Mouse (Mus musculus) intestine, embryonic 15.5 days (tissue): ENCODE data around the gene Slc52a3. TPM values are rescaled to one million over a fixed set of nuclear protein-coding genes. Genes with fewer than 3 reads are reported as not detected.

Experiments used
- ATAC-seq: fragments of 200-750 bp; cut with Nextera tagmentation; 2 replicates; pipeline ENCODE4 v1.8.0; 2017; ENCODE audit warnings: moderate TSS enrichment, moderate library complexity
- H3K27ac ChIP-seq: fragments of 300-500 bp; sonication (generic); 2 replicates; pipeline ENCODE4 v1.5.1; 2015; ENCODE audit warnings: mild to moderate bottlenecking, inconsistent platforms
- H3K27me3 ChIP-seq: fragments of 300-500 bp; sonication (generic); replicated peaks from 2 replicates; pipeline ENCODE4 v1.6.1; 2015; ENCODE audit warnings: inconsistent platforms
- H3K36me3 ChIP-seq: fragments of 300-500 bp; sonication (generic); 2 replicates; pipeline ENCODE4 v1.6.1; 2015; ENCODE audit warnings: inconsistent platforms
- H3K4me1 ChIP-seq: fragments of 300-500 bp; sonication (generic); replicated peaks from 2 replicates; pipeline ENCODE4 v1.6.1; 2015; ENCODE audit warnings: inconsistent platforms
- H3K4me2 ChIP-seq: fragments of 300-500 bp; sonication (generic); replicated peaks from 2 replicates; pipeline ENCODE4 v1.6.1; 2015; ENCODE audit warnings: mild to moderate bottlenecking, inconsistent platforms
- H3K4me3 ChIP-seq: fragments of 300-500 bp; sonication (generic); replicated peaks from 2 replicates; pipeline ENCODE4 v1.5.1; 2015; ENCODE audit warnings: inconsistent platforms
- H3K9ac ChIP-seq: fragments of 300-500 bp; sonication (generic); 2 replicates; pipeline ENCODE4 v1.6.1; 2015; ENCODE audit warnings: inconsistent platforms
- H3K9me3 ChIP-seq: fragments of 300-500 bp; sonication (generic); 2 replicates; pipeline ENCODE4 v1.6.1; 2016; ENCODE audit warnings: inconsistent platforms
- WGBS: fragments of 180-500 bp; shearing (Covaris S2); methylation state at CpG from one replicate; pipeline ENCODE4 v1.1.7; 2015; 5-methylcytosine and 5-hydroxymethylcytosine counted together
- polyA plus RNA-seq: library from polyadenylated mRNA; unstranded; fragments of >200 nt; fragmentation: Nextera tagmentation; extraction: Ambion mirVana; gene quantifications from 2 replicates; pipeline ENCODE4 v1.2.1, GENCODE M21; 2015

The Slc52a3 gene
- 3.9 and 5.4 TPM in 2 replicates for polyA plus RNA-seq

DNA sequence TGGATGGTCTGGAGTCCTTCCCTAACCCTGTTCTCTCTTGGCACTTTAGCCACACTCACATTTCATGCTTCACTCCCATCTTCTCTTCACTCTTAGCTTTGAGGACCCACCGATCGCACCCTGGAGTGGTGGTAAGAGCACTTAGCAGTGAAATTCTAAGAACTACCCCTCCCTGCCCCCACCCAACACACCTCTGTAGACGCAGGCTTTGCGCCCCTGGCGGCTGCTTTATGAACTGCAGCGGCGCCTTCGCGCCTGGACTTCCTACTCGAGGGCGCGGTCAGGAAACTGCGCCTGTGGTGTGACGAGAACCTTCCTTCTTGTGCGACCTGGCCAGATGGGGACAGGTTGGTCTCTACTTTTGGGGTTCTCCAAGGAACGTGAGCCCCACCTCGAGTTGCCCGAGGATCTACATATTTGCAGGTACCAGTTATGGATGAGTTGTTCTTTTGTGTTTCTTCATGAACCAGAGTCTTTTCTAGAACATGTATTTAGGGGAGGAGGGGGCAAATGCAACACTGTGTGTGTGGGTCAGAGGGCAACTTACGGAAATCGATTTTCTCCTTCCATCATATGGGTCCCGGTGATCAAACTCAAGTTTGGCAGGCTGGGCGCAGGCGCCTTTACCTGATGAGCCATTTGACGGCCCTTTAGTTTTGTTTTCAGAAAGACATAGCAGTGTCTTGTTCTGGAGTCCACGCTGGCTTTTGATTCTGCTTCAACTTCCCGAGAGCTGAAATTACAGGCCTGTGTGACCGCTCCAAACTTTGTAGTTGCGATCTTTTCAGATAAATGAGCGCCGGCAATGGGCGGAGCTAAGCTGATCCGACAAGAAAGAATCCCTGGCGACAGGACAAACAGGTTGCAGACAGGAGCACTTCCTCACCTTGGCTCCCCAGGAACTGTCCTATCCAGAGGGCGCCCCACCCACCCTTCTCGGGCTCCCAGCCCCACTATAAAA, at the start of gene Slc52a3:
Gene Slc52a3 (plus strand): TSS at position 283 of the 961 bp plus-strand sequence.
- H3K27me3 ChIP-seq: peaks cover 11% of the 10 kb centered on the region
- H3K27ac ChIP-seq: no peak within 1 kb of the TSS

DNA sequence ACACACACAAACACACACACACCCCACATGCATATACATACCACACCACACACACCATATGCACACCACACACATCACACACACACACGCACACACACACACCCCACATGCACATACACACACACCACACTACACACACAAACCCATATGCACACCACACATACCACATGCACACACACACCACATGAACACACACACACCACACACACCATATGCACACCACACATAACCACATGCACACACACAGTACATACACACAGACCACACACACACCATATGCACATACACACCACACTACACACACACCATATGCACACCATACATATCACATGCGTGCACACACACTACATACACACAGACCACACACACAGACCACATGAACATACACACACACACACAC, 48.7 kb upstream of the Slc52a3 start:
- WGBS: 94% methylated on average over 2 of the region's 2 CpGs
- ATAC-seq: no peak
- no peak overlapping the region for H3K4me3 ChIP-seq
- no peaks in the 10 kb centered on the region for H3K9me3 ChIP-seq
- no peaks in the 10 kb centered on the region for H3K36me3 ChIP-seq
- no peak overlapping the region for H3K4me2 ChIP-seq
- H3K4me1 ChIP-seq: no peaks in the 10 kb centered on the region
- no peak overlapping the region for H3K27ac ChIP-seq
- no peak overlapping the region for H3K9ac ChIP-seq
- no peaks in the 10 kb centered on the region for H3K27me3 ChIP-seq

More for the DNA sequence above, at the start of gene Slc52a3:
- Histone ChIP-seq H3K4me1 (0 out of 2 replicates have a peak, but pooled peaks cover 11% of the 10 kb centered on the region), H3K4me3 (peak within 1 kb of the TSS; percentile 22), H3K36me3 (no peaks in the 10 kb centered on the region), H3K9me3 (no peaks in the 10 kb centered on the region), H3K9ac (no peak within 1 kb of the TSS), H3K4me2 (peak within 1 kb of the TSS; percentile 52)
- peak; percentile 67 for ATAC-seq
- WGBS: 8% methylated on average over 35 of the region's 35 CpGs

DNA sequence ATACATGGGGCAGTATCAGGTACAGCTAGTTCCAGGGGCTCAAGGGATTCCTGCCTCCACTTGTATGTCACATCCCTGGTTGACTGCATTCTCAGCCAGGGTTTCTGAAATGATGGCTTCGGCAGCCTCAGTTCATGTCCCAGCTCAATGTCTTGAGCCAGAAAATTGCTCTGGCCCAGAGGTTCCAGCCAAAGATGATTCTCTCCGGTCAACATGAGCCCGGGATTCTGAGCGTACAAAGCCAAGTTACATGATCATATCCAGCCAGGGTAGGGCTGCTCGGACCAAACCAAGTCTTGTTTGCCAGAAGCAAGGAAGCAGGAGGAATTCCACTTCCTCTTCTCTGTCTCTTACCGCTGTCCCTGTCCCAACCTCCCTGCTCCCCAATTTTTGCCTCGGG, 48.0 kb upstream of the Slc52a3 start:
- Histone ChIP-seq H3K27ac (no peak overlapping the region), H3K9ac (no peak overlapping the region), H3K4me2 (no peak overlapping the region), H3K4me3 (no peak overlapping the region), H3K4me1 (no peaks in the 10 kb centered on the region), H3K9me3 (no peaks in the 10 kb centered on the region), H3K36me3 (no peaks in the 10 kb centered on the region), H3K27me3 (no peaks in the 10 kb centered on the region)
- 76% methylated on average over 7 of the region's 7 CpGs for WGBS
- no peak for ATAC-seq

DNA sequence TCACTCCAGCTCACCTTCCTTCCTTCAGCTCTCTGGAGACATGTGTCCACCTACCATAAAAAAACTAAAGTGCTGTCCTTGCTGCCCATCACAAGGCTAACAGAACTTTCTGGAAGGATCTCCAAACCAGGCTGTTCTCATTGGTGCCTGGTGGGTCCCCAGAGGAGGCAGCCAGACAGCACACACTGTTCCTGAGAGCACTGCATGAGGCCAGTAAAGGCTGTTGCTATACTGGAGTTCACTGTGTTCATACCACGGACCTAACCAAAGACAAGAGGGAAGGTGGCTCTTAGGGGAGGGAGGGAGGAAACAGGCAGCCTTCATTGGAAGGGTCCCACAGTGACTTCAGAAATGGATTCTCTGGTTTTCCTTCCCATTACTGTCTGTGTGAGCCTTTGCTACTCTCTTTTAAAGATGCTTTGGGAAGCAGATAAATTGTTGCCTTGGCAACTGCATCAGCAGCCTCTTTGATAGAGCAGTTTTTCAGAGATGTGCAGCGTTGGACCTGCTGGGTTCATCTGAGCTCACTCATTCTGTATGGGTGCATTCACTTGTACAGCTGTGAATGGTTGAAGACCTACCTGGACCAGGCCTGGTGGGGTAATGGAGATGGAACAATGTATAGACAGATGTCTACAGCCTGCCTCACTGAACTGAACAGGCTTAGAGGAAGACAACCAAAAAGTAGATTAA, 47.1 kb upstream of the Slc52a3 start:
- ATAC-seq: no peak
- no peaks in the 10 kb centered on the region for H3K9me3 ChIP-seq
- H3K9ac ChIP-seq: no peak overlapping the region
- H3K27ac ChIP-seq: no peak overlapping the region
- no peak overlapping the region for H3K4me2 ChIP-seq
- no peaks in the 10 kb centered on the region for H3K27me3 ChIP-seq
- no peak overlapping the region for H3K4me3 ChIP-seq
- H3K4me1 ChIP-seq: no peaks in the 10 kb centered on the region
- WGBS: 70% methylated on average over 2 of the region's 2 CpGs
- no peaks in the 10 kb centered on the region for H3K36me3 ChIP-seq

DNA sequence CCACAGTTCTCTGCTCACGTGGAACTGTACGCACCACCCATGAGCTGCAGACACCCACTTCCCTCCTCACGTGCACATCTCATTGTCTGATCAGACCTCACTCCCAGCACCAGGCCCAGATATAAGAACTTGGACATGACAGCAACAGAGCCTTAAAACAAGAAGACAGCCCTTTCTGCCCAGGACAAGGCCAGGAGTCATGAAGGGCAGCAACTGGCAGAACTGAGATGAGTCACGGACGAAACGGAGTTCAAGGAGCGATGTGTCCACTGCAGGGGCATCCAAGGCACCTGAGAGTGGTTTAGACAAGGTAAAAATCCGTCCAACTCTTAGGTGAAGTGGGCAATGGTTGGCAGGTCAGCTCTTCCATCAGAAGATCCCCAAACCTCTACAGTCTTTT, 42.6 kb upstream of the Slc52a3 start:
- Histone ChIP-seq H3K27me3 (no peaks in the 10 kb centered on the region), H3K4me1 (no peaks in the 10 kb centered on the region), H3K4me3 (no peak overlapping the region), H3K9me3 (no peaks in the 10 kb centered on the region), H3K4me2 (no peak overlapping the region), H3K27ac (no peak overlapping the region), H3K9ac (no peak overlapping the region), H3K36me3 (no peaks in the 10 kb centered on the region)
- 85% methylated on average over 8 of the region's 8 CpGs for WGBS
- no peak for ATAC-seq

DNA sequence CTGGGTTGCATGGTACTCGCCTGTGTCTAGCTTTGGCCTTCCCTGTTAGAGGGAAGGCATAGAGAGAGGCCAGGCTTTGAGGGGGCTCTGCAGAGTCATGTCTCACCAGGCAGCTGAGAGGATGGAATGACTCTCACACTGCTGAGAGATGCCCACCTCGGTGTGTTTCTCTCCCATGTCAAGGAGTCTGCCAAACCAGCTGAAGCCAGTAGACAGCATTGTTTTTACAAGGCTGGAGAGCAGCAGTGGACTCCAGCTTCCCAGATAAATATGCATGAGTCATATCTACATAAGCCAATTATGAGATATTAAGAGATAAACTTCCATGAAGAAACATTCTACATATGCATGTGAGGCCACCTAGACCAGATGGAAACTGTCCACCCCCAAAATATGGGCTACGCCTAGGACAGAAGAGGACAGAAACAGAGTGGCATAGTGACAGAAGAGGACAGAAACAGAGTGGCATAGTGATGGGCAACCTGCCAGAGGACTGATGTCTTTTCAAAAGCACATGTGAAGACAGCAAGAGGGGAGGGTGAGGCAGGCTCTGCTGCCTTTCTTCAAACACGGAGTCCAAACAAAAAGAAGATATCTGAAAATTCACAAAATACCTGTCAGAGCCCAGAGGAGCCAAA, 39.7 kb upstream of the Slc52a3 start:
- Histone ChIP-seq H3K9me3 (no peaks in the 10 kb centered on the region), H3K9ac (no peak overlapping the region), H3K4me2 (no peak overlapping the region), H3K27ac (no peak overlapping the region), H3K4me1 (no peaks in the 10 kb centered on the region), H3K36me3 (no peaks in the 10 kb centered on the region), H3K4me3 (no peak overlapping the region), H3K27me3 (no peaks in the 10 kb centered on the region)
- WGBS: 73% methylated on average over 4 of the region's 4 CpGs
- ATAC-seq: no peak

DNA sequence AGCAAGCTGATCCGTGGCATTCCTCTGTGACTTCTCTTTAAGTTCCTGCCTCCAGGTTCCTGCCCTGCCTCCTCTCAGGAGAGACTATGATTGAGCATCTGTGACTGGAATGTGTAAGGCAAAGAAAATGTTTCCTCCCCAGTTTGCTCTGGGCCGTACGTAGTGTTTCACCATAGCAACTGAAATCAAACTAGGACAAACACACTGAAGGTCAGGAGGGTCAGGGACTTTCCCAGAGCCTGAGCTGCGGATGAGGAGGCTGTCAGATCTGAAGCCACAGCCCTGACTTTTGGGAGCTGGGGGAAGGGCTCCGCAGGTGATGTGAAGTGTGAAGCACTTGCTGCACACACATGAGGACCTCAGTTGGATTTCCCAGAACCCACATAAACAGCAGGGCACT, 37.0 kb upstream of the Slc52a3 start:
- H3K9ac ChIP-seq: no peak overlapping the region
- no peak overlapping the region for H3K4me2 ChIP-seq
- no peaks in the 10 kb centered on the region for H3K9me3 ChIP-seq
- no peaks in the 10 kb centered on the region for H3K36me3 ChIP-seq
- WGBS: 26% methylated on average over 5 of the region's 5 CpGs
- no peak overlapping the region for H3K27ac ChIP-seq
- H3K27me3 ChIP-seq: no peaks in the 10 kb centered on the region
- H3K4me3 ChIP-seq: no peak overlapping the region
- no peak for ATAC-seq
- peaks cover 7% of the 10 kb centered on the region for H3K4me1 ChIP-seq

DNA sequence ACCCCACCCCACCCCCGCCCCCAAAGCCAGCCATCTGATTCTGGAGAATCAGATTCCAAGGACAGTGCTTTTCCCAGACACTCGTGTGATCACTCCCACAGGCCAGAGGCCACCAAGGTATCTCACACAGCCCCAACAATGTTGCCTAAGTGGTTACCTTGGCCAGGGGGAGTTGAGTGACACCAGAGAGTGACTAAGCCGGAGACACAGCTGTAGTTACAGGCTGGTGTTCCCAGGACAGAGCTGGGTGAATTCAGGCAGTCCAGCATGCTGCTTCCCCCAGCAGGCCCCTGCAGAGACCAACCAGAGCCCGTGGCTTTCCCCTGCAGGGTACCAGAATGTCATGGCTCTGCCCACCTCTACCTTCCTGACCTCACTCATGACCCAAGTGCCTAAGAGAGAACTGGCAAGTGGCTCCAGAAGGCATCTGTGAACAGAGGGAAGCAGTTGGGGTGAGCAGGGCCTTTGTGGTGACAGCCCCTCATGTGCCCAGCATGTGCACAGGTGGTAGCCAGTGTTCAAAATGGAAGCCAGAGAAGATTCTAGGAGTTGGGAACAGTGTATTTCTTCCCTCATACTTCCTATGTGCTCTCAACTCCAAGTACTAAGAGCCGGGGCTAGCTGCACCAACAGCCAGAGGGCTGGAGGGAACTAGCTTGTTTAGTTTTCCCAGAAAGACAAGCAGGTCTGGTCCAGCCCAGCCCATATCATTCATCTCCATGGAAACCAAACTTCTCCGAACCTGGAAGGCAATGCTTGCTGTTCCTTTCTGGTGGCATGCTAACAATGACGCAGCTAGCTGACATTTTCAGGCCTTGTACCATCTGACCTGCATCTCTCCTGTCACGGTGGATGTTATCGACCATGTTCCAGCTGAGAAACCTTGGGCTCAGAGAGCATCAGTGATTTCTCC, 34.8 kb upstream of the Slc52a3 start:
- Histone ChIP-seq H3K27me3 (no peaks in the 10 kb centered on the region), H3K4me3 (no peak overlapping the region), H3K36me3 (no peaks in the 10 kb centered on the region), H3K4me1 (peaks cover 13% of the 10 kb centered on the region), H3K9me3 (no peaks in the 10 kb centered on the region), H3K9ac (no peak overlapping the region), H3K27ac (no peak overlapping the region), H3K4me2 (no peak overlapping the region)
- WGBS: 45% methylated on average over 9 of the region's 9 CpGs
- ATAC-seq: peak; percentile 43; the same call in 1 of the 2 replicates

DNA sequence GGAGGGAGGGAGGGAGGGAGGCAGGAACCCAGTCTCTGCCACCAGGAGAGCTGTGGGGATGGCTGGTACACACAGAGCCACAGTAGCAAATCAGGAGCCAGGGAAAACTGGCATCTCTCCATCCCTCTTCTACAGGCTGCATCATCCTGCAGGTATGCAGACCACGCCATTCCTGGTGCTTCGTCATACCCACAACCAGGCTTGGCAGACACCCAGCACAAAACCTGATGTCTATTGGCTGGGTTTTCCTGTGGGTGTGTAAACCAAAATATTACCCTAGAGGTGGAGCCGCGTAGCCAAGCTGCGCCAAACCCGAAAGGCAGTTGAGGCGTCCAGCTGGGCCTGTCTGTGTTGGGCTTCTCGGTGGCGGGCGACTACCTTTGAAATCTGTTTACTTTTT, 33.8 kb upstream of the Slc52a3 start:
- no peak overlapping the region for H3K4me2 ChIP-seq
- H3K27ac ChIP-seq: no peak overlapping the region
- H3K36me3 ChIP-seq: no peaks in the 10 kb centered on the region
- H3K27me3 ChIP-seq: no peaks in the 10 kb centered on the region
- peaks cover 13% of the 10 kb centered on the region for H3K4me1 ChIP-seq
- H3K9me3 ChIP-seq: no peaks in the 10 kb centered on the region
- H3K4me3 ChIP-seq: no peak overlapping the region
- WGBS: 40% methylated on average over 10 of the region's 10 CpGs
- no peak overlapping the region for H3K9ac ChIP-seq
- ATAC-seq: peak; percentile 63

DNA sequence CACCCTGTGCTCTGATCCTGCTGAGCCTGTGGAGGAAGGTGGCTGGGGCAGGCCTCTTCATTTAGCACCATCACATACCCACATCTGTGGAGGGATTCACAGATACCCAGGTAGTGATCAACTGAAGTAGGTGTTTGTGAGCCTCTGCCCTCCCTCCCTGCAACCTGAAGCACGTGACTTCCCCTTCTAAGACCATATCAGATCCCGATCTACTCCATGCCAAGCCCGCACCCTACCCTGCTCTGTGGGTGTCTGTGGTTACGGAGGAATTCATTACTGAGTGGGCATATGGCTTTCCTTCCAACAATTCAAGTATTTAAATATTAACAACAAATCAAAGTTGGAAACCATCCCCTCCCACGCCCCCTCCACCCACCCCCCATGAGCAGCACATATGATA, 33.0 kb upstream of the Slc52a3 start:
- Histone ChIP-seq H3K36me3 (no peaks in the 10 kb centered on the region), H3K4me2 (no peak overlapping the region), H3K9ac (no peak overlapping the region), H3K4me1 (peaks cover 13% of the 10 kb centered on the region), H3K27me3 (no peaks in the 10 kb centered on the region), H3K27ac (no peak overlapping the region), H3K4me3 (no peak overlapping the region), H3K9me3 (no peaks in the 10 kb centered on the region)
- WGBS: 90% methylated on average over 5 of the region's 5 CpGs
- no peak for ATAC-seq

DNA sequence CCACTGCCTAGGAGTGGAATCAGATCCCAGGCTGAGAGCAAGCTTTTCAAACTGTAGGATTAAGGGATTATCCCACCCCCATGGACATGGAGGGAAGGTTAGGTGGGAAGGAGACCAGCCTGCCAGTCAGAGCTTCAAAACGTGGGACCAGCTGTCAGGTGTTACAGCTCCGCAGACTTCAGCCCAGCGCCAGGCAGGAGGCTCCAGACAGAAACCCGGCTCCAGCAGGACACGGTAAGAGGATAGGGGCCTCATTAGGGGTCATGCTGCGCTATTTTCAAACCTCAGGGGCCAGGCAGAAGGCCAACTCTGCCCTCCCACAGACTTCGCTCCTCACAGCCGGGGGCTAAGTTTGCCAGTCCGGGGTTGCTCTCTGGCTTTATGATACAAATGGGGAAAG, 32.3 kb upstream of the Slc52a3 start:
- no peak for ATAC-seq
- H3K9me3 ChIP-seq: no peaks in the 10 kb centered on the region
- H3K27ac ChIP-seq: no peak overlapping the region

More for the DNA sequence above, 32.3 kb upstream of the Slc52a3 start:
- Histone ChIP-seq H3K36me3 (no peaks in the 10 kb centered on the region), H3K27me3 (no peaks in the 10 kb centered on the region), H3K4me3 (no peak overlapping the region), H3K9ac (no peak overlapping the region), H3K4me2 (no peak overlapping the region), H3K4me1 (peaks cover 13% of the 10 kb centered on the region)
- WGBS: 24% methylated on average over 9 of the region's 9 CpGs
